Mouse (Mus musculus) forebrain, embryonic 16.5 days (tissue): ENCODE measurements around the gene Degs1. TPM values are rescaled to one million over a fixed set of nuclear protein-coding genes. Genes with fewer than 3 reads are reported as not detected.

Experiments
- ATAC-seq: fragments of 200-750 bp; cut with Nextera tagmentation; 2 replicates; pipeline ENCODE4 v1.8.0; 2017; ENCODE audit warnings: mild to moderate bottlenecking, moderate library complexity
- H3K27ac ChIP-seq: fragments of 300-500 bp; sonication (generic); 2 replicates; pipeline ENCODE4 v1.5.1; 2014; ENCODE audit warnings: low read length, control low read depth
- H3K27me3 ChIP-seq: fragments of 300-500 bp; sonication (generic); replicated peaks from 2 replicates; pipeline ENCODE4 v1.6.1; 2014; ENCODE audit warnings: low read length; ENCODE audit not compliant: control insufficient read depth, insufficient read depth
- H3K36me3 ChIP-seq: fragments of 300-500 bp; sonication (generic); 2 replicates; pipeline ENCODE4 v1.6.1; 2014; ENCODE audit not compliant: control insufficient read depth, insufficient read depth
- H3K4me1 ChIP-seq: fragments of 300-500 bp; sonication (generic); replicated peaks from 2 replicates; pipeline ENCODE4 v1.6.1; 2014; ENCODE audit warnings: low read length; ENCODE audit not compliant: control insufficient read depth, insufficient read depth
- H3K4me2 ChIP-seq: fragments of 300-500 bp; sonication (generic); 2 replicates; pipeline ENCODE4 v1.6.1; 2014; ENCODE audit warnings: mild to moderate bottlenecking, low read length, control low read depth
- H3K4me3 ChIP-seq: fragments of 300-500 bp; sonication (generic); replicated peaks from 2 replicates; pipeline ENCODE4 v1.5.1; 2014; ENCODE audit warnings: mild to moderate bottlenecking, low read length, control low read depth
- H3K9ac ChIP-seq: fragments of 300-500 bp; sonication (generic); replicated peaks from 2 replicates; pipeline ENCODE4 v1.6.1; 2014; ENCODE audit warnings: low read depth, low read length, control low read depth
- H3K9me3 ChIP-seq: fragments of 300-500 bp; sonication (generic); 2 replicates; pipeline ENCODE4 v1.6.1; 2016; ENCODE audit warnings: low read length; ENCODE audit not compliant: control insufficient read depth
- WGBS: fragments of 180-500 bp; shearing (Covaris S2); extraction: QIAGEN DNeasy Blood & Tissue Kit; methylation state at CpG from one replicate; pipeline ENCODE4 v1.1.7; 2014; 5-methylcytosine and 5-hydroxymethylcytosine counted together
- polyA plus RNA-seq: library from polyadenylated mRNA; unstranded; fragments of >200 nt; fragmentation: Nextera tagmentation; extraction: Ambion mirVana; gene quantifications from 2 replicates; pipeline ENCODE4 v1.2.1, GENCODE M21; 2015

The Degs1 gene
- polyA plus RNA-seq, 1 experiment from 2014 or later, result 62.7 TPM

- no peak for ATAC-seq
- Histone ChIP-seq H3K27me3 (no peaks in the 10 kb centered on the region; the same call in 1 of the 2 replicates), H3K27ac (no peak overlapping the region), H3K9ac (no peak overlapping the region), H3K4me3 (no peak overlapping the region), H3K4me2 (no peak overlapping the region), H3K4me1 (peaks cover 5% of the 10 kb centered on the region; the same call in 1 of the 2 replicates), H3K36me3 (no peaks in the 10 kb centered on the region), H3K9me3 (no peaks in the 10 kb centered on the region)
- WGBS, result 67% methylated on average over 7 of the region's 7 CpGs
Measured at GRCm38 (mm10) chr1:182287781-182288180, 5.2 kb upstream of the Degs1 start.

DNA sequence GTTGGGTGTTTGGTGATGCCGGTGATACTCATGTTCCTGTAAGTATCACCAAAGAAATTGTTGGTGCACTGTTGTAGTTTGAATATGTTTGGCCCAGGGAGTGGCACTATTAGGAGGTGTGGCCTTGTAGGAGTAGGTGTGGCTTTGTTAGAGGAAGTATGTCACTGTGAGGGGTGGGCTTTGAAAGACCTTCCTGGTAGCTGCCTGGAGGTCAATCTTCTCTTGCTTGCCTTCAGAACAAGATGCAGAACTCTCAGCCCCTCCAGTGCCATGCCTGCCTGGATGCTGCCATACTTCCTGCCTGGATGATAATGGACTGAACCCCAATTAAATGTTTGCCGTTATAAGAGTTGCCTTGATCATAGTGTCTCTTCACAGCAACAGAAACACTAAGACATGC is 2.2 kb upstream of the Degs1 start:
- Histone ChIP-seq H3K4me2 (no peak overlapping the region), H3K36me3 (no peaks in the 10 kb centered on the region), H3K4me1 (peaks cover 24% of the 10 kb centered on the region), H3K9ac (no peak overlapping the region), H3K9me3 (no peaks in the 10 kb centered on the region), H3K4me3 (no peak overlapping the region), H3K27me3 (no peaks in the 10 kb centered on the region; the same call in 1 of the 2 replicates), H3K27ac (no peak overlapping the region)
- WGBS, result 90% methylated on average over 2 of the region's 2 CpGs
- ATAC-seq, result no peak

- no peaks in the 10 kb centered on the region; the same call in 1 of the 2 replicates for H3K27me3 ChIP-seq
- no peaks in the 10 kb centered on the region for H3K9me3 ChIP-seq
- H3K9ac ChIP-seq, result no peak overlapping the region
- H3K4me3 ChIP-seq, result peak overlapping the region; percentile 93; the same call in 1 of the 2 replicates
- H3K36me3 ChIP-seq, result 0 out of 2 replicates have a peak, but pooled peaks cover 2% of the 10 kb centered on the region
- WGBS, result 28% methylated on average over 7 of the region's 7 CpGs
- H3K4me1 ChIP-seq, result peaks cover 24% of the 10 kb centered on the region
- peak; percentile 4; the same call in 1 of the 2 replicates for ATAC-seq
- no peak overlapping the region for H3K27ac ChIP-seq
- peak overlapping the region; percentile 81 for H3K4me2 ChIP-seq
Measured at GRCm38 (mm10) chr1:182283231-182283630, 627 bp upstream of the Degs1 start.

DNA sequence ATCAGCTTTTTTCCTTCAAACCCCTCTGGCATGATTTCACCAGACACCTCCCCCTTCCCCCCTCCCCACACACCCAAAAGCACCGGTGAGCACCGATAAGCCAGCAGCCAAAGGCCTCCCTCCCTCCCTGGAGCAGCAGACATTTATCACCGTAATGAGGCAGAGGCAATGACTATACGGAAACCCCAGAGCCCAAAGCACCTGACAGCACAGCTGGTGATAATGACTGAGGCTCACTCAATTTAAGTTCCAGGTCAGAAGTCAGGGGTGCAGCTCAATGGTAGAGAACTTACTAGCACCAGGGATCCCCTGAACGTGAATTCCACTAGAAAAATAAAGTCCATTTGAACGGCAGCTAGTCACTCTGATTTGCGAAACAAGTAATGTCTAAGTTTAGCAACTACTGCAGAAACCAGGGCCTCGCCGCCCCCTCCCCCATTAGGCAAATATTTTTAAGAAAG is 1.3 kb downstream of the Degs1 start:
- WGBS, result 21% methylated on average over 9 of the region's 9 CpGs
- ATAC-seq, result no peak
- no peaks in the 10 kb centered on the region; the same call in 1 of the 2 replicates for H3K27me3 ChIP-seq
- H3K4me3 ChIP-seq, result peak overlapping the region; percentile 21
- peak overlapping the region; percentile 81 for H3K4me2 ChIP-seq
- peaks cover 13% of the 10 kb centered on the region; the same call in 1 of the 2 replicates for H3K36me3 ChIP-seq
- no peaks in the 10 kb centered on the region for H3K9me3 ChIP-seq
- peak overlapping the region; percentile 9; the same call in 1 of the 2 replicates for H3K9ac ChIP-seq
- peaks cover 24% of the 10 kb centered on the region for H3K4me1 ChIP-seq
- H3K27ac ChIP-seq, result no peak overlapping the region

DNA sequence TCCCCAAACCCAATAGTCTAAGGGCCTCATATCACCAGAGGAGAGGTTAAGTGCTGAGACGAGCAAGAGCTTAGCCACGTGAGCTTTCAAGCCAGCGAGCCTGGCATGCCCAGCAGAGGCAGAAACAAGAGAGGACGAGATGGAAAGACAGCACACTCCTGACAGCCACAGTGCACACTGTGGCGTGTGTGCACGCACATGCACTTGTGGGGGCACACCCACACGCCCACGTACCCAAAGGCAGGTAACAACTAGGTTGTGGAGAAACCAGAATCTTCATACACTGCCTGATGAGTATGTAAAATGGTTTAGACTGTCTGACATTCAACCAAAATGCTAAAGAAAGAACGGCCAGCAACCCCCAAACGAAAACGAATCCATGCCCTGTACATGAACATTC is 2.0 kb downstream of the Degs1 start:
- no peak overlapping the region for H3K27ac ChIP-seq
- no peak for ATAC-seq
- peak overlapping the region; percentile 21; the same call in 1 of the 2 replicates for H3K4me3 ChIP-seq
- H3K9ac ChIP-seq, result no peak overlapping the region
- peak overlapping the region; percentile 81 for H3K4me2 ChIP-seq
- no peaks in the 10 kb centered on the region for H3K9me3 ChIP-seq
- no peaks in the 10 kb centered on the region; the same call in 1 of the 2 replicates for H3K27me3 ChIP-seq
- H3K4me1 ChIP-seq, result peaks cover 24% of the 10 kb centered on the region
- H3K36me3 ChIP-seq, result peaks cover 13% of the 10 kb centered on the region; the same call in 1 of the 2 replicates
- WGBS, result 50% methylated on average over 11 of the region's 11 CpGs

DNA sequence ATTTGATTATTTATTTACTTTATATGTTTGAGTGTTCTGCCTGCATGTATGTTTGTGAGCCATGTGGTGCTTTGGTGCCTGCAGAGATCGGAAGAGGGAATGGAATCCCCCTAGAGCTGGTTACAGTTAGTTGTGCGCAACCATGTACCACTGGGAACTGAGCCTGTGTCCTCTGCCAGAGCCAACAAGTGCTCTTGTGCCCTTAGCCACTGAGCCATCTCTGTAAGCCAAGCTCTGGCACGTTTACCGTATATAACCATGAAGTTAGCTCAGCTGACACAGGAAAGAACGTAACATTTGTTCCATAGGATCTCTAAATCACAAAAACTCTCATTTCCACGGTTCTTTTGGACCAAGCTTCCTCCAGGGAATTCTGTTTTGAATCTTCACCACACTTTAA is 2.6 kb downstream of the Degs1 start:
- H3K9ac ChIP-seq, result no peak overlapping the region
- H3K9me3 ChIP-seq, result no peaks in the 10 kb centered on the region
- H3K27me3 ChIP-seq, result no peaks in the 10 kb centered on the region; the same call in 1 of the 2 replicates
- peaks cover 24% of the 10 kb centered on the region for H3K4me1 ChIP-seq
- no peak overlapping the region for H3K27ac ChIP-seq
- H3K4me3 ChIP-seq, result no peak overlapping the region
- peaks cover 13% of the 10 kb centered on the region; the same call in 1 of the 2 replicates for H3K36me3 ChIP-seq
- H3K4me2 ChIP-seq, result no peak overlapping the region
- 82% methylated on average over 6 of the region's 6 CpGs for WGBS
- no peak for ATAC-seq

DNA sequence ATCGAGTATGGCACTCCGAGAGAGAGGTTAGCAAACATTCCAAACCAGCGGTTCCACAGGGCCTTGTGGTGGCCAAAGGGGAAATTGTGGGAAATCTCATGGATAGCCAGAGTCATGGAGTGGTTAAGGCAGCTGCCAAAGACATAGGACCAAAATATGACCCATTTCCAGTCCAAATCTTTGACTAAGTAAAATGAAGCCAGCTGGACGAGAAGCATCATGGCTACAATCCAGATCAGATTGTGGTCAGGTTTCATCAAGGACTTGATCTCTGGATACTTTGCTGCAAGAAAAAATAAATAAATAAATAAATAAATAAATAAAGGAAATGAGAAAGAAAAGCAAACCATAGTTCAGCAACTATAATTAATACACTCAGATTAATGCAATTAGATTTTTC is 3.2 kb downstream of the Degs1 start:
- peaks cover 13% of the 10 kb centered on the region; the same call in 1 of the 2 replicates for H3K36me3 ChIP-seq
- WGBS, result 94% methylated on average over 4 of the region's 4 CpGs
- H3K27ac ChIP-seq, result no peak overlapping the region
- no peak for ATAC-seq
- H3K4me1 ChIP-seq, result peaks cover 24% of the 10 kb centered on the region
- no peak overlapping the region for H3K4me2 ChIP-seq
- H3K9me3 ChIP-seq, result no peaks in the 10 kb centered on the region
- H3K27me3 ChIP-seq, result no peaks in the 10 kb centered on the region
- H3K9ac ChIP-seq, result no peak overlapping the region
- H3K4me3 ChIP-seq, result no peak overlapping the region

DNA sequence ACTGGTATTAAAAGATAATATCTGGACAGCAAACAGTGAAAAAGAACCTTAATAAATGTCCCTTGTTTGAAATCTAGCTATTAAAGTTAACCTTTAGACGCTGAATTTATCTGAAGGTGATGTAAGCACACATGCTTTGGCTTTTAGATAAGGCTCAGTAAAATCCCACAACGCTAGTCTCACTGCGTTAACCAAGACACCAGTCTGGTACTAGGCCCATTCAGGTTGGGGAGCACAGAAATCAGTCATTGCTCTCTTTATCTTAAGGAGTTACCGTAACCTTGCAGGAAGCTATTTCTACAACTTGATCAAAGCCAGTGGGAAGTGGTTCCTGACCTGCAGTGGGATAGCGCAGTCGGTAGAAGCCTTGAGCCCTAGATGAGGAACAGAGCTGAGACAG is 7.5 kb downstream of the Degs1 start:
- Histone ChIP-seq H3K36me3 (peaks cover 13% of the 10 kb centered on the region; the same call in 1 of the 2 replicates), H3K27me3 (no peaks in the 10 kb centered on the region), H3K27ac (no peak overlapping the region), H3K9me3 (no peaks in the 10 kb centered on the region), H3K4me3 (no peak overlapping the region), H3K4me2 (no peak overlapping the region), H3K4me1 (0 out of 2 replicates have a peak, but pooled peaks cover 2% of the 10 kb centered on the region), H3K9ac (no peak overlapping the region)
- ATAC-seq, result no peak
- 96% methylated on average over 6 of the region's 6 CpGs for WGBS

GRCm38 (mm10) chr1:182271632-182272031 is 11.0 kb downstream of the Degs1 start:
- H3K27ac ChIP-seq, result no peak overlapping the region
- peaks cover 3% of the 10 kb centered on the region; the same call in 1 of the 2 replicates for H3K36me3 ChIP-seq
- H3K27me3 ChIP-seq, result no peaks in the 10 kb centered on the region
- no peak overlapping the region for H3K9ac ChIP-seq
- H3K4me3 ChIP-seq, result no peak overlapping the region
- ATAC-seq, result no peak
- no peak overlapping the region for H3K4me2 ChIP-seq
- H3K4me1 ChIP-seq, result no peaks in the 10 kb centered on the region
- 87% methylated on average over 5 of the region's 5 CpGs for WGBS
- H3K9me3 ChIP-seq, result no peaks in the 10 kb centered on the region
